12 mouse cellular contexts compared by ENCODE assay signal in genomic region chr5:113550249-113550648, GRCm38 (mm10).
DNase-seq lines count a peak whose midpoint lies in the region.
"Had no signal": no experiment of that assay in that cellular context is flagged by ENCODE, and none has a peak within 500 bp of the region (broad histone marks: within the 10 kb centered on the region; RNA-seq: fewer than 3 reads in every experiment).

No protein-coding gene starts in this region.

- DNase-seq in cerebellum, adult 11 months = peak; percentile 60
- DNase-seq in cerebellum, adult 8-10 months = no peak
- peak; percentile 81 for DNase-seq in cerebellum, adult 11-12 months
- DNase-seq in cerebellum, adult 9-11 months = peak; percentile 83
- DNase-seq in cerebellum, postnatal 36 days = peak; percentile 56
- DNase-seq in kidney, adult 9 months = no peak
- DNase-seq in thymus, postnatal 4 days = no peak
- DNase-seq in right cerebral cortex, postnatal 4 days = no peak
- DNase-seq: adrenal gland, postnatal 14 days; B cell, adult 2 months; forebrain, postnatal 0 days; gastrocnemius, postnatal 25 days had no signal

Comparison
In these comparisons a context has a peak if more than half of its experiments do, and no peak if none do; other contexts are left out.
1. DNase-seq: peak in cerebellum, adult 11 months (single experiment), cerebellum, adult 11-12 months (single experiment), cerebellum, adult 9-11 months (single experiment) and cerebellum, postnatal 36 days (2 of 2); none in cerebellum, adult 8-10 months (single experiment), kidney, adult 9 months (single experiment), thymus, postnatal 4 days (single experiment) and right cerebral cortex, postnatal 4 days (single experiment).